Mouse (Mus musculus) heart, postnatal 0 days (tissue): Measurements from ENCODE around the gene Cd19.

Experiments used
- CTCF ChIP-seq: IDR thresholded peaks from 2 replicates; pipeline ENCODE4 v1.5.1; 2016; ENCODE audit warnings: antibody characterized with exemption, control low read depth, low read depth
- EP300 ChIP-seq: IDR thresholded peaks from 2 replicates; pipeline ENCODE4 v1.6.1; 2016; ENCODE audit warnings: antibody characterized with exemption, low read depth

DNA sequence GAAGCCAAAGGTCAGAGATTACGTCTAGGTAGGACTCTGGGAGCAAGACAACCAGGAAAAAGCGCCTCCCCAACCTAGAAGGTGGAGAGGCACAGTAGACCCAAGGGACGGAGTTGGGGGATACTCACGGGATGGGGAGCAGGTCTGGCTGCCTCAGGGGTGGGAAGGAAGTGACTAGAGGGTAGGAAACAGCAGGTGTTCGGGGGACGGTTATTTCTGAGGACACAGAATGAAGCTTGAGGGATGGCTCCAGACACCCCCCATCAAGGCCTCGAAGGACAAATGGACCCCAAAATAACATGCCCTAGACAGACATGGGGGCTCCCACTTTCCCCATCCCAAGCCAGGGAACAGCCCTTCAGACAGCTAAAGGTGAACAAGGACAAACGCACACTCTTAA lies 46.3 kb downstream of the Cd19 start:
- TF ChIP-seq EP300 (no peak), CTCF (no peak)
